Mouse (Mus musculus) urinary bladder, adult 18-20 months (tissue): ENCODE results near the gene Fam102b.

Experiments used
- DNase-seq, 2 experiments: peaks; one replicate each; pipeline ENCODE4 v3.0.0; 2022; ENCODE audit warnings: low spot score in 2 of 2, mixed read lengths in 2 of 2

Fam102b gene

GRCm38 (mm10) chr3:109027515-109027987, at the start of gene Fam102b:
TSS of gene Fam102b (minus strand) at chr3:109027607.
- DNase-seq: peak; percentile 78 to 83

GRCm38 (mm10) chr3:109062989-109063388, 35.6 kb upstream of the Fam102b start:
- DNase-seq: no peak

GRCm38 (mm10) chr3:109062391-109062790, 35.0 kb upstream of the Fam102b start:
- DNase-seq: no peak

DNA sequence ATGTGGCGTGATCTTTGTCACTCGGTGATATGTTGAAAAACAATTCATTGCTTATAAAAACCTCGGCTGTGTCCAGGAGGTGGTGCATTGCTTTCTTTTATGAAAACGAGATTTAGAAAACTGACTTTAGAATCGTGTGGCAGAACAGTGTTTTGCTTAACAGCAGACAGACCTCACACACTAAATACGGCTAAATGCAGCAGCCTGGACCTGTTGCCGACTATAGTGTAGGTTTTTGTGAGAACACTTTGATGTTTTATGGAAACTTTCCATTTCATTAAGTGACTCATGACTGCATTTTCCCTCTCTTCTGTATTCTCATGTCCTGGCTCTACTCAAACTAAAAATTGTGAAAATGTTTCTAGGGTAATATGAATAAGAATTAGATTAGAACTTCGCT, 32.5 kb upstream of the Fam102b start:
- DNase-seq: no peak

DNA sequence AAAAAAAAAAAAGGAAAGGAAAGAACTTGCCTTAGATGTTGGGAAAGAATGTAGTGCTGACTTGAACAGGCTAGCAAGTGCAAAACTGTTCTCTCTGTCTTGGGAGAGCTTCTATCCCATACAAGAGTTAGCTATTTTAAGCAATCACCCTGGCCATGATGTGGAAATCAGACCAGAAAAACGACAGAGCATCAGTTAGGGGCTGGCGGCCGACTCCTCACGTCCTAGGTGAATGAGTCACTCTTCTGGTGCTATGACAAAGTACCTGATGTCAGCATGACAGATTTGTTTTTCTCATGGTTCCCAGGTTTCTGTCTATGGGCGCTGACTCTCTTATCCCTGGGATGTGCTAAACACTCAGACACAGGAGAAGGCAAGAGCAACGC, 24.5 kb upstream of the Fam102b start:
- DNase-seq: no peak

DNA sequence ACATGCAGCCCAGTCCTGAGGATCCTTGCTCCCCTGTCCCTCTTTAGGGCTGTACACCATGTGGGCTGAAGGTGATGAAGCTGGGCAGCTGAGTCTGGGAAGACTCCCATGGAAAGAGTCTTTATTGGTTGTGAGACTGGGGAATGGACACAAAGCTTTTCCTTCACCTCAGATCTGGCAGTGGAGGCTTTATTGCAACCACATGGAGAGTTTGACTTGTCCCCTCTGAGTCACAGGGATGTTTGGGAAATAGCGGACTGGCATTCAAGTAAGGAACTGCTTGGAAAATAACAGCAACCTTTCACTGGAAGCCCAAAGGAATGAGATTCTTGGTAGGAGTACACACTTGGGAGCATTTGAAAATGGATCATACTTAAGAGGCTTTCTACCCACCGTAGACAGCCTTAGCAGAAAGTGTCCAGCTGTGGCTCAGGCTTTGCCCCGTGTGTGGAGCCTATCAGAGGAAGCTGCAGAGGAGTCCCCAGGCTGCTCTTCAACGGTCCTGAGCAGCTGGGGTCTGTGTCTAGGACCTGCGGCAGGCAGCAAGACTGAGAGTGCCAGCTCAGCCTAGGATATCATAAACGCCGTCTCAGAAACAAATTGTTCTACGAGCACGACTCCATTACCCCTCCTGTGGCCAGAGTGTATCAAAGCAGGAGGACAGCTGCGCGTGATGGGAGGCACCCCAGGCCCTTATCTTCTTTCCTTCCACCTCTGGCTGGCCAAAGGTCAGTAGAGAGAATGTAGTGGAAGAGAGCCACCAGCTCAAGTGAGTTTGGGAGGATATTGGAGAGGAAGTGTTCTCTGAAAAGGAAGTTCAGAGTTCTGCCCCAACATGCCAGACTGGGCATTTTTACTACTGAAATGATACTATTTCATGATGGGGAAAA, 23.9 kb upstream of the Fam102b start:
- DNase-seq: no peak

DNA sequence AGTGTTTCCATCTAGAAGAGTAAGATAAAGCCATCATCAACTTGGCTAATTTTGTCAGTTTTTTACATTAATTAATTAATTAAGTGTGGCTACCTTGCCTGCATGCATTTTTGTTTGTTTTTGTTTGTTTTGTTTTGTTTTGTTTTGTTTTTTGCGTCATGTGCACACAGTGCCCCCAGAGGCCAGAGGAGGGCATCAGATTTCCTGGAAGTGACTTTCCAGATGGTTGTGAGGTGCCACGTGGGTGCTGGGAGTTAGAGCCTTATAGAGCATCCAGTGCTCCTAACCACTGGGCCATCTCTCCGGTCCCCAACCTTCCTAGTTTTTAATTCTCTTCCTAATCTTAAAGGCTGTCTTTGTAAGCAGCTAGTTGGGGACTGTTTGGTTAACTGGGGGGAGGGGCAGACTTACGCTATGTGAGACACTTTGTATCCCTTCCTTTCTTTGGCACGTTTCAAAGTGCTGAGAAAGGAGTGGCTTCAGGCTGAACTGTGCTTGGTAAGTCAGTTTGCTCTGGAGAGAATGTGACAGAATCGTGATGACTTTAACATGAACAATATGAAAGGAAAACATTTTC, 20.4 kb upstream of the Fam102b start:
- DNase-seq: no peak

- no peak for DNase-seq
These were observed 19.0 kb upstream of the Fam102b start for GRCm38 (mm10) chr3:109046428-109046827.

GRCm38 (mm10) chr3:109043395-109043794, 16.0 kb upstream of the Fam102b start:
- no peak for DNase-seq

DNA sequence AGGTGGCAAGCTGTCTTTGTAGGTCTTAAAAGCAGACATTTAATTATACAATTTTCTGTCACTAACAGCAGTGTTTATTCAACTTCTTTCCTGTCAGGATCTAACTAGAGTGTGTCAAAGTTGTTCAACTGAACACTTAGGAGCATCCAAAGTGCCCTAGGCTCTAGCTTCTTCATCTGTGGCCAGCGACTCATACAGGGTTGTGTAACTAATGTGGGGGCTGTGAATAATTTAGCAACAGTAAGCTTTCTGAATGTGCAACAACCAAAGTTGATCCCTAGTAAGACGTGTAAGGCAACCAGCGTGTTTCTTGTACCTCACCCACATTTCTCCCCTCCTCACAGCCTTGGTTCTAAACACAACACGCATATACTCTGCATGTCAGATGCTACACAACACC, 13.5 kb upstream of the Fam102b start:
- no peak for DNase-seq

DNA sequence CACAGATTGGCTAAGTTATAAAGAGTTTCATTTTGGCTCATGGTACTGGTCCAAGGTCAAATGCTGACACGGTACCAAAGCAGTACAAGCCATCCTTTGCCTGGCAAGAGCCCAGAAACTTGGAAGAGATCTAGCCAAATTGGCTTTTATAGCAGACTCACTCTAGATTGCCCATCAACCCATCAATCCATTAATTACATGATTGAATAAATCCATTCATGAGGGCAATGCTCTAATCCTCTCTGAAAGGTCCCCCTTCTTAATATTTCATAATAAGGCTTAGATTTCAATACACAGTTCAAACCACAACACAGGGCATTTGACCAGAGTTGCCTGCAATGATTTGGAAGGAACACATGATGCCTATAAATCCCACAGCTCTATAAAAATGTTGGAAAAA, 7.0 kb upstream of the Fam102b start:
- no peak for DNase-seq

GRCm38 (mm10) chr3:109032306-109032705, 4.9 kb upstream of the Fam102b start:
- no peak for DNase-seq

GRCm38 (mm10) chr3:109031626-109032025, 4.2 kb upstream of the Fam102b start:
- no peak for DNase-seq

DNA sequence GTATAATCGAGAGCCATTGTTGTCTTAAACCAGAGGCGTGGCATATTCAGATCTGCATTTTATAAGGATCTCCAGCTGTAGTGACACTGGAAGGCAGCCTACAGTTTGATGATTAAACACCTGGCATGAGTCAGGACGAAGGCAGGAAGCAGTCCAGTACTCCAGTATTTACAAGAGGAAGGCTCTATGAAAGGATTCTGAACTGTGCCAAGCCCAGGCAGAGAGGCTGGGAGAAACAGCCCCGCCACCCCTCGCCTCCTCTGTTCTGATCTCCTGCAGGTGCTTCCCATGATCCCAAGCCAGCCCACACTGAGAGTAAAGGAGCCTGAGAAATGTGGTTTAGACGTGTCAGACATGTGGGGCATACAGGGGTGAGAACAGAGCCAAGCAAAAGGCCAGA, 3.4 kb upstream of the Fam102b start:
- no peak for DNase-seq

- DNase-seq: no peak
These were observed 2.3 kb upstream of the Fam102b start for GRCm38 (mm10) chr3:109029661-109030060.

DNA sequence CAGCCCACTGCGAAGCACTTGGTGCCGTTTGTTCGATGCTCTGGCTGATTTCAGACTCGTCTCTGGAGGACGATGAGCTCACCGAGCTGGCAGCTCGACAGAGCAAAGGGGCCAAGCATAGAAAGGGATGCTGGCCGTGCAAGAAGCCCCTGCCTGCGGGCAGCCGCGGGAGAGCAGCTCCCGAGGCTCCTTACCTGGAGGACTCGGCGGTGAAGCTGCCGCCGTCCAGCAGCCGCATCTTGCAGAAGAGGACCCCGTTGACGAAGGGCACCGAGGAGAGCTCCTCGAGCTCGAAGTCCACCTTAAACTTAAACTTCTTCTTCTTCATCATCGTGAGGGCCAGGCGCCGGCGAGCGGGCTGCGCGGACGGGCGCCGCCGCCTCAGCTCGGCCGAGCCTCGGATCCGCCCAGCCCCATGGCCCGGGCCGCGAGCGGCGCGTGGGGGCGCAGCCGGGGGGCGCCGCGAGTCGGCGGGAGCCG, 376 bp downstream of the Fam102b start:
- DNase-seq: peak in 1 of 2 experiments; percentile 35

GRCm38 (mm10) chr3:109026462-109026990, 881 bp downstream of the Fam102b start:
- no peak for DNase-seq

DNA sequence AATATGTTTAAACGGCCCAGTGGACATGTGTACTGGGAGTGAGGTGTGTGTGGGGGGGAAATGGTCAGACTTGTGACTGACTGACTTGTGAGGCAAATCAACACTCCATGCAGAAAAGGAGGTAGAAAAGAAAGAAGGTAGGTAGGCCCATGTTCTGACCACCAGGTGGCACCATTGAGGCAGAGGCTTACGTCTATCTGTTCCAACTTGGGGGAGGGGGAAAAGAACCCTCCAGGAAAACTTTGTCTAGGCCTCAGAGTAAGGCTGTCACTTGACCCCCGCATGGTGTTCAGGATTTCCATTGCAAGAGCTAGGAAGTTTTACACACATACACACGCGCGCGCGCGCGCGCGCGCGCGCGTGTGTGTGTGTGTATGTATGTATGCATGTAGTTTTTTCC, 1.8 kb downstream of the Fam102b start:
- peak; percentile 38 to 46 for DNase-seq

GRCm38 (mm10) chr3:109023066-109023465, 4.3 kb downstream of the Fam102b start:
- DNase-seq: no peak

- DNase-seq: no peak
These were observed 5.5 kb downstream of the Fam102b start for GRCm38 (mm10) chr3:109021720-109022516.

GRCm38 (mm10) chr3:109018336-109018735, 9.1 kb downstream of the Fam102b start:
- DNase-seq: no peak

GRCm38 (mm10) chr3:109012595-109012994, 14.8 kb downstream of the Fam102b start:
- DNase-seq: no peak
